Mouse (Mus musculus) C2C12 (cell line): Measurements from ENCODE around the gene Flt3.

Experiments
- CEBPB ChIP-seq: IDR thresholded peaks from one replicate; pipeline ENCODE4 v1.6.1; 2011; ENCODE audit warnings: low read depth, mild to moderate bottlenecking, control low read depth, moderate library complexity
- CTCF ChIP-seq: IDR thresholded peaks from one replicate; pipeline ENCODE4 v1.5.1; 2011; ENCODE audit not compliant: control insufficient read depth, insufficient read depth, insufficient read length
- FOSL1 ChIP-seq: IDR thresholded peaks from one replicate; pipeline ENCODE4 v1.8.0; 2011; ENCODE audit warnings: mild to moderate bottlenecking, low read length; ENCODE audit not compliant: poor library complexity, insufficient read depth, severe bottlenecking
- MAX ChIP-seq: IDR thresholded peaks from one replicate; pipeline ENCODE4 v1.6.1; 2011; ENCODE audit warnings: mild to moderate bottlenecking, control low read depth
- MYOD1 ChIP-seq: IDR thresholded peaks from one replicate; pipeline ENCODE4 v1.6.1; 2011; ENCODE audit warnings: low read depth; ENCODE audit not compliant: control insufficient read depth, insufficient read length
- MYOG ChIP-seq: IDR thresholded peaks from one replicate; pipeline ENCODE4 v1.6.1; 2011; ENCODE audit not compliant: control insufficient read depth, insufficient read length; ENCODE audit errors: extremely low read depth
- USF1 ChIP-seq: IDR thresholded peaks from one replicate; pipeline ENCODE4 v1.6.1; 2011; ENCODE audit warnings: low read depth, mild to moderate bottlenecking, control low read depth, moderate library complexity

DNA sequence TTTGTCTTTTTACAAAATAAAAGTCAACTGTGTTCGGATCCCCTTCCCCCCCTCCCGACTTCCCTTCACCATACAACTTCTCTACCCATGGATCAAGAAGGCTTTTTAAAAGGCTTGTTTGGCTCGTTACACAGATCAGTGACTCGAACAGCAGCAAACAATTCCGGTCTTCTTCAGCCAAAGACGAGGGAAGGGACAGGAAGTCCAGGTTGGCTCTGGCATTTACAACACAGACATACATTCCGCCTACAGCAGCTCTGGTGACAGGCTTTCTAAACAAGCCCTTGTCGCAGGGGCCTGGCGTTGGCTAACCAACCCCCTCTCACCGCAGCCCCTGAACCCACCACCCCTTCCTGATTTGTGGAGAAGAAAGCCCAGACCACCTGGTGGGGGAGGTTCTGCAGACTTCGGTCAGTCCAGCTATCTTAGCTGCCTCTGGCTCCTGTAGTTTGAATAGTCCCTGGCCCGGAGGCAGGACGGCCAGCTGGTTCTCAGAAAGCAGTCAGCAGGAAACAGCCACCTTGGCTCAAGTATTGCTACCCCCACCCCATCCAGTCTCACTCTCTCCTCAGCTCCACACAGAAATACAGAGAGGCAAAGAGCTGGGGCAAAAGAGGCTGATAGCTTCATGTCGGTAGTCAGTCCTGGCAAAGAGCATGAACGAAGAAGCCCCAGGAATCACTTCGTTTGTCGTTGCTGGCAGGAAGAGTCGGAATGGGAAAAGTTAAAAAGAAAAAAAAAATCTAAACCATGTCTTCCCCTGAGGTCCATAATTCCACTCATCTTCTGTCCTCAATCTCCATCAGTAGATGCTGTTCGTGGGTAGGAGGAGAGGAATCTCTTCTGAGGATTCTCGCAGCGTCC is 99.1 kb downstream of the Flt3 start:
- TF ChIP-seq CTCF: no peak
- no peak for TF ChIP-seq CEBPB
- no peak for TF ChIP-seq USF1
- no peak for TF ChIP-seq MYOD1
- no peak for TF ChIP-seq FOSL1
- TF ChIP-seq MAX: no peak
- TF ChIP-seq MYOG: no peak
